Mouse (Mus musculus): ENCODE measurements around the gene Rita1.

DNA sequence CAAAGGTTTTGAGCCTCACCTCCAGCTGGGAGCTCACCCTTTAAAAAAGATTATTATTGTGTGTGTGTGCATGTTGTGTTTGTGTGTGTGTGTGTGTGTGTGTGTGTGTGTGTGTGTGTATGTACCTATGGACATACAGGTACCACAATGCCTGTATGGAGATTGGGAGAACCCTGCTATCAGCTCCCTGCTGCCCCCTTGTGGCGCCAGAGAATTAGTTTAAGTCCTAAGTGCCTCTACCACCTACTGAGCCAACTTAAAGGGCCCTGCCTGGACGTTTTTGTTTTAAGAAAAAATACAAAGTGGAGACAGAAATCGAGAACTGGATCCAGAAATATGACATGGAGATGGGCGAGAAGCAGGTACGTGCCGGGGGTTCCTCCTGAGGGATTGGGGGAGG, 7.5 kb downstream of the Rita1 start:
- peak; percentile 69 for TF ChIP-seq CTCF (IDR thresholded peaks at IDR 0.05)
- no peak for TF ChIP-seq POLR2A (IDR thresholded peaks at IDR 0.05; ENCODE audit: insufficient read depth, low read depth, low read length)

All from heart, adult 2 months (tissue).